Comparison of ENCODE assay signal across 20 mouse cellular contexts in genomic region chr4:136996933-136997332, GRCm38 (mm10). TPM values are rescaled to one million over a fixed set of nuclear protein-coding genes. Genes with fewer than 3 reads are reported as not detected.
"Had no signal": no experiment of that assay in that cellular context is flagged by ENCODE, and none has a peak within 500 bp of the region (broad histone marks: within the 10 kb centered on the region; RNA-seq: fewer than 3 reads in every experiment).

No protein-coding gene starts in this region.

- DNase-seq: kidney, adult 11 months; kidney, adult 8-10 months; kidney, postnatal 10 days; kidney, postnatal 36 days; layer of hippocampus, postnatal 36 days; liver; lung, adult 18-20 months; lung, postnatal 10 days; lung, postnatal 4 days; thymus, adult 18-20 months; thymus, postnatal 36 days had no signal

- H3K27ac ChIP-seq: kidney, embryonic 15.5 days; left cerebral cortex, adult 2 months; limb, embryonic 10.5 days; limb, embryonic 13.5 days; liver, embryonic 12.5 days; liver, embryonic 15.5 days; lung, embryonic 15.5 days had no signal

- H3K9me3 ChIP-seq: kidney, embryonic 15.5 days; limb, embryonic 10.5 days; limb, embryonic 13.5 days; liver, embryonic 12.5 days; liver, embryonic 15.5 days; lung, embryonic 15.5 days had no signal

- H3K4me1 ChIP-seq: kidney, embryonic 15.5 days; limb, embryonic 13.5 days; liver, embryonic 12.5 days; liver, embryonic 15.5 days; lung, embryonic 15.5 days had no signal

- H3K27me3 ChIP-seq: kidney, embryonic 15.5 days; limb, embryonic 13.5 days; liver, embryonic 12.5 days; liver, embryonic 15.5 days; lung, embryonic 15.5 days had no signal

- H3K4me2 ChIP-seq: kidney, embryonic 15.5 days; limb, embryonic 13.5 days; liver, embryonic 12.5 days; liver, embryonic 15.5 days; lung, embryonic 15.5 days had no signal

- H3K4me3 ChIP-seq: kidney, embryonic 15.5 days; left cerebral cortex, adult 2 months; limb, embryonic 10.5 days; limb, embryonic 13.5 days; liver, embryonic 12.5 days; liver, embryonic 15.5 days; lung, embryonic 15.5 days had no signal

- H3K9ac ChIP-seq: kidney, embryonic 15.5 days; limb, embryonic 13.5 days; liver, embryonic 12.5 days; liver, embryonic 15.5 days; lung, embryonic 15.5 days had no signal

- ATAC-seq: liver, embryonic 12.5 days had no signal

RNA-seq across cellular contexts. Expression of gene Epha8, which starts 40.3 kb away (rescaled TPM):
- total RNA-seq: megakaryocyte progenitor cell, adult 5-6 weeks; megakaryocyte-erythroid progenitor cell, adult 5-6 weeks had no signal
